Mouse (Mus musculus): Measurements from ENCODE around the gene Nubpl.

DNA sequence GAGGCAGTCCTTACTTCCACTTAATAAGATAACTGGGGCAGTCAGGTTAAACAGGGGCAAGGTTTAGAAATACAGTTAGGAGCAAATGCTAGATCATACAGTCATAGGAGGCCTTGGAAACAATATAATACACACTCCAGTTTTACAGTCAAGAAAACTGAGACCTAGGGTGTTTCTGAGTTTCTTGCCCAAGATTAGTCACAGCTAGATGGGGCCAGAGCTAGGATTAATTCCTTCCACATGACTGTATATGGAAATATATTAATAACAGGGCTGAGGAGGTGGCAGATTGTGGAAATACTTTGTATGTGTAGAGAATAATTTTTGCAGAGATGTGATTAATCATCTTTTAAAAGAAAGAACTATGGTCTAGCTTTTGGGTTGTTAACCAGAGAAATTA lies 186.9 kb downstream of the Nubpl start:
- TF ChIP-seq CTCF (IDR thresholded peaks at IDR 0.05; ENCODE audit: extremely low read depth, insufficient read depth, insufficient read length, insufficient replicate concordance) (no peak), POLR2A (IDR thresholded peaks at IDR 0.05; ENCODE audit: low read depth, low read length) (no peak)
